Mouse (Mus musculus): Measurements from ENCODE around the gene Crispld2.

DNA sequence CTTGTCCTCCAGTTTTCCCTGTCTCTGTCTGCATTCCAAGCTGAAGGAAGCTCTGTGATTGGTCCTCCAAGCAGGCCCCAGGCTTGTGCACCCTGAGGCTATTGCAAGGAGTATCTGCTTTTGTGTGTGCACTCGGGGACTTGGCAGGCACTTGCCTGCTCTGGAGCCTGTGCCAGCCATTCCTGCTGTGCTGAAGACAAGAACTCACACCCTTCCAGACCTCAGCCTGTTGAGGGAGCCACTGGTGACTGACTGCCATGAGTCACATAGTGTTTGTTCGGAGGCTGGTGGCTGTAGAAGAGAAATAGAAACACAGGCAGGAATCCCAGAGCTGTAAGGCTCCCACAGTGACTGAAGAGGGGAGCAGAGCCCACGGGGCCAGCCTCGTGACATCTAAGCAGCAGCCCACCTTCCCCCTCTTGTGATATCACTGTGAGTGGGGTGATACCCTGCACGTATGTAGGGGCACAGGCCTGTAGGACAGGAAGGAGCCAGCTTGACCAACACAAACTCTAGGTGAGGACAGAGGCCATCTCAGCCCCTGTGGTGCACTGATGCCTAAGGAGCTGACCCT is 31.6 kb upstream of the Crispld2 start:
- no peak for TF ChIP-seq CTCF (IDR thresholded peaks at IDR 0.05; ENCODE audit: low read depth)
- no peak for TF ChIP-seq EP300 (IDR thresholded peaks at IDR 0.05; ENCODE audit: low read depth)

All from heart, postnatal 0 days (tissue).